Mouse (Mus musculus) liver, adult 2 months (tissue): Measurements from ENCODE around the gene Hhipl1. TPM values are rescaled to one million over a fixed set of nuclear protein-coding genes. Genes with fewer than 3 reads are reported as not detected.

Experiments
- DNase-seq: peaks from one replicate; pipeline ENCODE4 v3.0.0-alpha.2; 2011; ENCODE audit warnings: low read depth, low spot score; ENCODE audit errors: extremely low read depth
- H3K27ac ChIP-seq: fragments of 200-500 bp; replicated peaks from 2 replicates; pipeline ENCODE4 v1.5.1; 2012; ENCODE audit warnings: low read depth, mild to moderate bottlenecking, control low read depth, inconsistent platforms, low read length; ENCODE audit not compliant: insufficient read depth
- H3K27me3 ChIP-seq: fragments of 200-500 bp; 2 replicates; pipeline ENCODE4 v1.6.1; 2012; ENCODE audit warnings: mild to moderate bottlenecking, moderate library complexity, low read length, inconsistent platforms; ENCODE audit not compliant: control insufficient read depth, insufficient read depth
- H3K36me3 ChIP-seq: fragments of 200-500 bp; 2 replicates; pipeline ENCODE4 v1.6.1; 2012; ENCODE audit warnings: low read length, inconsistent platforms; ENCODE audit not compliant: control insufficient read depth, insufficient read depth
- H3K4me1 ChIP-seq: fragments of 200-500 bp; 2 replicates; pipeline ENCODE4 v1.6.1; 2011; ENCODE audit warnings: low read length; ENCODE audit not compliant: control insufficient read depth, insufficient read depth
- H3K4me3 ChIP-seq: fragments of 200-500 bp; 2 replicates; pipeline ENCODE4 v1.5.1; 2011; ENCODE audit warnings: low read depth, mild to moderate bottlenecking, control low read depth, low read length, moderate library complexity; ENCODE audit not compliant: insufficient read depth
- H3K79me2 ChIP-seq: fragments of 200-500 bp; 2 replicates; pipeline ENCODE4 v1.6.1; 2012; ENCODE audit warnings: inconsistent platforms, mild to moderate bottlenecking, low read length, moderate library complexity; ENCODE audit not compliant: control insufficient read depth, insufficient read depth
- H3K9ac ChIP-seq: fragments of 200-500 bp; 2 replicates; pipeline ENCODE4 v1.6.1; 2012; ENCODE audit warnings: low read depth, mild to moderate bottlenecking, control low read depth, inconsistent platforms, low read length
- CTCF ChIP-seq: fragments of 200-500 bp; IDR thresholded peaks from 2 replicates; pipeline ENCODE4 v1.5.1; 2011; ENCODE audit warnings: low read depth, low read length, control low read depth
- POLR2A ChIP-seq: fragments of 200-500 bp; IDR thresholded peaks from 2 replicates; pipeline ENCODE4 v1.6.1; 2011; ENCODE audit warnings: low read length, control low read depth; ENCODE audit not compliant: insufficient read depth; ENCODE audit errors: extremely low read depth
- WGBS: fragments of 180-500 bp; shearing (Covaris S2); methylation state at CpG from one replicate; pipeline ENCODE4 v1.1.7; 2018; 5-methylcytosine and 5-hydroxymethylcytosine counted together
- polyA plus RNA-seq: library from polyadenylated mRNA; depleted of rRNA; stranded (reverse); fragments of >200 nt; gene quantifications from 2 replicates; pipeline ENCODE4 v1.2.3, GENCODE M21; 2012
- total RNA-seq: library from RNA; depleted of rRNA; stranded (reverse); fragments of >200 nt; gene quantifications from 2 replicates; pipeline ENCODE4 v1.2.3, GENCODE M21; 2014

Gene Hhipl1
- total and polyA plus RNA-seq, 2 experiments: 0.50 to 0.55 TPM

DNA sequence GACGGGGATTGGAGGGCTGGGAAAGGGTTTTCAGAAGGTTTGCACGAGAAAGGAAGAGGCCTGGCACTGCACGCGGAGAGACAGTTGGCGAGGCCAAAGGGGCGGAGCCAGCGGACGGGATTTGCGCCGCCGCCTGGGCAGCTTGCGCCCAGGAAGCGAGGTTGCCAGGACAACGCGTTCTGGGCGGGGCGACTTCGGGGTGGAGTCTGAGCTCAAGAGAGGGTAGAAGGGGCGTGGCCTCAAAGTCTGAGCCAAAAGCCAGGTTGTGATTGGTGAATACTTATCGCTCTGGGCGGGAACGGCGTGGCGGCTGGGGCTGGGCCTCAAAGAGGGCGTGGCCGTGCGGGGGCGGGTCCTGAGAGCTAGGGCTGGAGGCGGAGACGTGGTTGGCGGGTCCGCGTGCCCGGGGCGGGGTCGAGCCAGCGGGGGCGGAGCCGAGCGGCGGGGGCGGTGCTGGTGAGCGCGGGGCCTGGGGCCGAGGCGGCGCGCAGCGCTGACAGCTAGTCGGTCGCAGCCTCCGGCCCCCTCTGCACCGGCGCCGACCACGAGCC is 27.9 kb downstream of the Hhipl1 start, which contains the start of gene Cyp46a1:
Gene Cyp46a1 (plus strand): TSS at position 487 of the 551 bp plus-strand sequence.
- 0 out of 2 replicates have a peak, but pooled peaks have one; percentile 22 for TF ChIP-seq POLR2A
- 0 out of 2 replicates have a peak, but pooled peaks have one; percentile 4 for TF ChIP-seq CTCF
- Histone ChIP-seq H3K79me2 (no peaks in the 10 kb centered on the region), H3K9ac (peak within 1 kb of the TSS; percentile 75), H3K36me3 (no peaks in the 10 kb centered on the region), H3K27me3 (peaks cover 3% of the 10 kb centered on the region; the same call in 1 of the 2 replicates), H3K4me3 (peak within 1 kb of the TSS; percentile 78), H3K27ac (peak within 1 kb of the TSS; percentile 14), H3K4me1 (peaks cover 4% of the 10 kb centered on the region)
- DNase-seq: peak; percentile 95
- 1% methylated on average over 54 of the region's 56 CpGs for WGBS

DNA sequence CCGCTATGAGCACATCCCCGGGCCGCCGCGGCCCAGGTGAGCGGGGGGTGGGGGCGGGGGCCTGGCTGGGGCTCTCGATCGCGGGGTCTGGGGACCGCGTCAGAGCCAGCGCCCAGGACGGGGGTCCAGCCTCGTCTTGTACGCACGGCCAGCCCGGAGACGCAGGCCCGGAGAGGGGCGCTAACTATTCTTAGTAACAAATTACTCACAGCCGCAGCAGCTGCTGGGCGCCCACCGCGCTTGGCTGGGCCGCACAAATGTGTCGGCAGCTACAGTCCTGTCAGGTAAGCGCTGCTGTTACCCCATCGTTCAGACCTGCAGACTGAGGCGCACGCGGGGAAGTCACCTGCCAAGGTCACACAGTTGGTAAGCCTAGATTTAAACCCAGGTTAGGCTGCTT is 28.5 kb downstream of the Hhipl1 start:
- Histone ChIP-seq H3K36me3 (no peaks in the 10 kb centered on the region), H3K9ac (peak overlapping the region; percentile 75), H3K4me3 (peak overlapping the region; percentile 78), H3K27me3 (peaks cover 3% of the 10 kb centered on the region; the same call in 1 of the 2 replicates), H3K79me2 (no peaks in the 10 kb centered on the region), H3K4me1 (peaks cover 4% of the 10 kb centered on the region), H3K27ac (no peak overlapping the region)
- no peak for DNase-seq
- TF ChIP-seq CTCF (no peak), POLR2A (no peak)
- 7% methylated on average over 32 of the region's 32 CpGs for WGBS

DNA sequence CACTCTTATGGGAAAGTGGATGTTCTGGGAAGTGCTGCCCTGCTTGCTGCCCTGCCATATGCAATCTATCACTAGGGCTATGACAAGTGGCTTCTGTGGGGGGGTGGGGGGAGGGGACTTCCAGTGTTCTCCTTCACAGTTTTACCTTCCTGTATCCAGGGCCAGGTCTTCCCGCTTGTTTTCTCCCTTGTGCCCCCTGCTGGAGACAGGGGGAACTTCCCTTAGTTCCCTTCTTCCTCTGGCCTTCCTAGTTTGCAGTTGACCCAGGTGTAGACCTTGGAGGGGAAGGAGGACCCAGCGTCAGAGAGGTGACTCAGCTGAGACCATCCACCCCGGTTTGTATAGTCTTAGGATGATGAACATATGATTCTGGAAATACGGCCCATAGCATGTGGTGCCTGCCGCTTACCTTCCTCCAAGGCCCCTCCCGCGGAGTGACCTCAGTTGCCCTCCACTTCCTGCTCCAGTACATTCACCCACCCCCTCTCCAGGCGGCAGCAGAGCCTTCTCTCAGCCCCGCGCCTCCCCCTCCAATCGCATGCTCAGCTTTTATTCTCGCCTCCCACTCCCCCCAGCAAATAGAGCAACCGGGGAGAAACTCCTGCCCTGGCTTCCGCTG is 32.6 kb downstream of the Hhipl1 start:
- Histone ChIP-seq H3K9ac (no peak overlapping the region), H3K27me3 (peaks cover 3% of the 10 kb centered on the region; the same call in 1 of the 2 replicates), H3K79me2 (no peaks in the 10 kb centered on the region), H3K4me1 (no peaks in the 10 kb centered on the region), H3K27ac (no peak overlapping the region), H3K4me3 (no peak overlapping the region), H3K36me3 (no peaks in the 10 kb centered on the region)
- TF ChIP-seq CTCF (peak; percentile 76), POLR2A (no peak)
- WGBS: 31% methylated on average over 14 of the region's 14 CpGs
- peak; percentile 28 for DNase-seq

DNA sequence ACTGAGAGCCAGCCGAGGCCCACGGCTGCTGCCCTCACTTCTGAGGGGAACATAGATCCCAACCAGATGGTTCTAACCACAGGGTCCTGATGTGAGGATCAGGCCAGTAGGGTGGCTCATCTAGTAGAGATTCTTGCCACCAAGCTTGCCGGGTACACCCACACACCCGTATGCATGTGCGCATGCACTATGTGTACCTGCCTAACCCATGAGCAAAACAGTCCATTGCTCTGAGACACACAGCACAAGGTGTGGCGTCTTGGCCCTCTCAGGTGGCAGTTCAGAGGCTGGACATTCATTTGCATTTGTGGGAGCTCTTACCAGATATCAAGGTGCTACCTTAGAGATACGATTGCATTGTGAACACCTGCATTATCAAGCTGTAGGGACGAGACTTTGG is 42.1 kb downstream of the Hhipl1 start:
- no peak for DNase-seq
- Histone ChIP-seq H3K36me3 (no peaks in the 10 kb centered on the region), H3K79me2 (no peaks in the 10 kb centered on the region), H3K9ac (no peak overlapping the region), H3K27me3 (no peaks in the 10 kb centered on the region), H3K4me3 (no peak overlapping the region), H3K4me1 (no peaks in the 10 kb centered on the region), H3K27ac (no peak overlapping the region)
- WGBS: 84% methylated on average over 8 of the region's 8 CpGs
- TF ChIP-seq POLR2A (no peak), CTCF (no peak)

DNA sequence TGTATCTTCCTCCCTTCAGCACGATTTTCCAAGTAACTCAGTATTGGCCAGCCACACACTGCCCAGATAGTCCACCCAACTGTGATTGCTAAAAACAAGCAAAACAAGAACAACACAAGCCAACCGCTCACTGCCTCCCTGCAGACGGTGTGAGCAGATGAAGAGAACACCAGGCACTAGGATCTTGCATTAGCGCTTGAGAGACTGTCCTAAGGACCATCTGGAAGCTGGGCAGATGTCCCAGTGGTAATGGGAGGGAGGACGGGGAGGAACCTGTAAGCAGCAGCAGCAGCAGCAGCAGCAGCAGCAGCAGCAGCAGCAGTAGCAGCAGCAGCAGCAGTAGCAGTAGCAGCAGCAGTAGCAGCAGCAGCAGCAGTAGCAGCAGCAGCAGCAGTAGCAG is 43.0 kb downstream of the Hhipl1 start:
- Histone ChIP-seq H3K79me2 (no peaks in the 10 kb centered on the region), H3K4me1 (no peaks in the 10 kb centered on the region), H3K36me3 (no peaks in the 10 kb centered on the region), H3K9ac (no peak overlapping the region), H3K27me3 (no peaks in the 10 kb centered on the region), H3K4me3 (no peak overlapping the region), H3K27ac (no peak overlapping the region)
- DNase-seq: no peak
- TF ChIP-seq POLR2A (no peak), CTCF (no peak)
- WGBS: 72% methylated on average over 5 of the region's 5 CpGs

DNA sequence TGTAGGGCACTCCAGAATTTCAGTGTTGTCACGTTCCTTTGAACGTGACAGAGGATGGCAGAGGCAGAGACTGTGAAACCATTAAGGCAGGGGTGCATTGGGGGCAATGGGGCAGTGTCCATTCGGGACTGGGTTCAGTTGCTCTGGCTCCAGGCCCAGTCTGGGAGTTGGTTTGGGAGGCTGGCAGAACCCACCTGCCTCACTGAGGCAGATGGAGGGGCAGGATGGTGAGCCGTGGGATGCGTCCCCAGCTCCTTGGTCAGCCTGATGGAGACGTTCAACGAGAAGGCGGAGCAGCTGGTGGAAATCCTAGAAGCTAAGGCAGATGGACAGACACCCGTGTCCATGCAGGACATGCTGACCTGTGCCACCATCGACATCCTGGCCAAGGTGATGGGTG is 44.9 kb downstream of the Hhipl1 start:
- Histone ChIP-seq H3K9ac (no peak overlapping the region), H3K36me3 (no peaks in the 10 kb centered on the region), H3K4me1 (no peaks in the 10 kb centered on the region), H3K79me2 (no peaks in the 10 kb centered on the region), H3K27ac (no peak overlapping the region), H3K27me3 (no peaks in the 10 kb centered on the region), H3K4me3 (no peak overlapping the region)
- TF ChIP-seq CTCF (no peak), POLR2A (no peak)
- 87% methylated on average over 10 of the region's 10 CpGs for WGBS
- no peak for DNase-seq
